Comparison of ENCODE assay signal across 10 mouse cellular contexts in the genomic region with DNA sequence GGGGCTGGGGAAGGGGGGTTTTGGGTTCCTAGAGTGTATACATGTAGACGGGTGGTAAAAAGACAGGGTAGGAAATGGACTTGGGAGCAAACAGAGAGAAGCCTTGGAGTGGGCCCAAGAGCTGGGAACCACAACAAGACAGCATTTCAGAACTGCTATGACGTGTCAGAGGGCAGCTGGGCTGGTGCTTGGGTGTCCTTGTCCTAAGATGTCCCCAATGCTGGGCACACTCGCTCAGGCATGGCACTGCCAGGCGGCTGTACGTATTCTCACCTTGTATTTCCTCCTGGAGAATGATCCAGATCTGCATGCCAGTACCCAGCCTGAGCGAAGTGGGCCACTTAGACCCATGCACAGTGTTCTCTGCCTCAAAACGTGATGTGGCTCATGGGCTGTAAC.
DNase-seq lines count a peak whose midpoint lies in the region; ATAC-seq and TF ChIP-seq lines count a peak whose summit lies in the region.
"Had no signal": no experiment of that assay in that cellular context is flagged by ENCODE, and none has a peak within 500 bp of the region (broad histone marks: within the 10 kb centered on the region; RNA-seq: fewer than 3 reads in every experiment).

No protein-coding gene starts in this region.

- H3K27me3 ChIP-seq in heart, embryonic 10.5 days (ENCODE audit: insufficient read depth, poor library complexity, severe bottlenecking), result no peaks in the 10 kb centered on the region
- H3K27me3 ChIP-seq in neural tube, embryonic 13.5 days, result no peaks in the 10 kb centered on the region
- no peaks in the 10 kb centered on the region for H3K27me3 ChIP-seq in kidney, postnatal 0 days (ENCODE audit: insufficient read depth, low read length)
- no peaks in the 10 kb centered on the region for H3K27me3 ChIP-seq in stomach, embryonic 16.5 days (ENCODE audit: control insufficient read depth, insufficient read depth, low read length)

- no peak for DNase-seq in heart, embryonic 10.5 days (ENCODE audit: low spot score)
- no peak for DNase-seq in heart, postnatal 4 days
- DNase-seq in neural tube, embryonic 10.5 days (ENCODE audit: extremely low spot score, low spot score), result no peak
- DNase-seq in kidney, postnatal 0 days (ENCODE audit: low spot score), result no peak
- DNase-seq in left cerebral cortex, postnatal 4 days, result no peak
- DNase-seq in urinary bladder, postnatal 10 days (ENCODE audit: low spot score), result no peak
- DNase-seq: midbrain, embryonic 14.5 days; thymus, adult 18-20 months had no signal

- no peak for ATAC-seq in neural tube, embryonic 13.5 days (ENCODE audit: low read depth)
- ATAC-seq in kidney, postnatal 0 days (replicated peaks; ENCODE audit: low FRiP score, low read depth), result no peak
- no peak for ATAC-seq in stomach, embryonic 16.5 days (ENCODE audit: insufficient read depth, low FRiP score)

- H3K27ac ChIP-seq in heart, embryonic 10.5 days, result peak overlapping the region; percentile 30; the same call in 1 of the 2 replicates
- no peak overlapping the region for H3K27ac ChIP-seq in neural tube, embryonic 13.5 days (replicated peaks)
- H3K27ac ChIP-seq in kidney, postnatal 0 days, result 0 out of 2 replicates have a peak overlapping the region, but pooled peaks have one; percentile 39
- no peak overlapping the region for H3K27ac ChIP-seq in stomach, embryonic 16.5 days (ENCODE audit: low read length)

- H3K4me2 ChIP-seq in neural tube, embryonic 13.5 days, result peak overlapping the region; percentile 33; the same call in 1 of the 2 replicates
- H3K4me2 ChIP-seq in kidney, postnatal 0 days (ENCODE audit: low read length), result peak overlapping the region; percentile 50; the same call in 1 of the 2 replicates
- peak overlapping the region; percentile 55 for H3K4me2 ChIP-seq in stomach, embryonic 16.5 days (ENCODE audit: low read depth, low read length)

- H3K4me3 ChIP-seq in heart, embryonic 10.5 days, result no peak overlapping the region
- no peak overlapping the region for H3K4me3 ChIP-seq in neural tube, embryonic 13.5 days
- no peak overlapping the region for H3K4me3 ChIP-seq in kidney, postnatal 0 days (replicated peaks; ENCODE audit: low read depth, low read length)
- peak overlapping the region; percentile 42 for H3K4me3 ChIP-seq in stomach, embryonic 16.5 days (replicated peaks; ENCODE audit: low read length)

- peaks cover 79% of the 10 kb centered on the region for H3K4me1 ChIP-seq in heart, embryonic 10.5 days
- H3K4me1 ChIP-seq in neural tube, embryonic 13.5 days (replicated peaks), result peaks cover 81% of the 10 kb centered on the region
- H3K4me1 ChIP-seq in kidney, postnatal 0 days (replicated peaks; ENCODE audit: insufficient read depth, low read length), result peaks cover 60% of the 10 kb centered on the region
- peaks cover 81% of the 10 kb centered on the region for H3K4me1 ChIP-seq in stomach, embryonic 16.5 days (ENCODE audit: control insufficient read depth, insufficient read depth, low read length)

- no peaks in the 10 kb centered on the region for H3K9me3 ChIP-seq in heart, embryonic 10.5 days
- H3K9me3 ChIP-seq in neural tube, embryonic 13.5 days, result no peaks in the 10 kb centered on the region
- H3K9me3 ChIP-seq in kidney, postnatal 0 days (replicated peaks; ENCODE audit: low read length), result no peaks in the 10 kb centered on the region
- H3K9me3 ChIP-seq in stomach, embryonic 16.5 days (replicated peaks; ENCODE audit: control insufficient read depth, low read length), result no peaks in the 10 kb centered on the region

- peaks cover 9% of the 10 kb centered on the region; the same call in 1 of the 2 replicates for H3K36me3 ChIP-seq in heart, embryonic 10.5 days
- peaks cover 8% of the 10 kb centered on the region; the same call in 1 of the 2 replicates for H3K36me3 ChIP-seq in neural tube, embryonic 13.5 days
- H3K36me3 ChIP-seq in kidney, postnatal 0 days (ENCODE audit: insufficient read depth, low read length), result 0 out of 2 replicates have a peak, but pooled peaks cover 4% of the 10 kb centered on the region
- no peaks in the 10 kb centered on the region for H3K36me3 ChIP-seq in stomach, embryonic 16.5 days (ENCODE audit: control insufficient read depth, insufficient read depth, low read length)

- intact Hi-C loops in left cerebral cortex, postnatal 4 days (cut with DNase I), result no loop called here

- 92% methylated on average over 7 of the region's 7 CpGs for WGBS in heart, embryonic 10.5 days
- 95% methylated on average over 7 of the region's 7 CpGs for WGBS in neural tube, embryonic 13.5 days
- 80% methylated on average over 7 of the region's 7 CpGs for WGBS in kidney, postnatal 0 days
- 83% methylated on average over 7 of the region's 7 CpGs for WGBS in stomach, embryonic 16.5 days

- H3K9ac ChIP-seq in neural tube, embryonic 13.5 days, result no peak overlapping the region
- H3K9ac ChIP-seq in kidney, postnatal 0 days (ENCODE audit: low read depth, low read length), result 0 out of 2 replicates have a peak overlapping the region, but pooled peaks have one; percentile 23
- H3K9ac ChIP-seq in stomach, embryonic 16.5 days (ENCODE audit: low read length), result peak overlapping the region; percentile 72; the same call in 1 of the 2 replicates

- TF ChIP-seq CTCF in kidney, postnatal 0 days (IDR thresholded peaks at IDR 0.05; ENCODE audit: low read depth), result no peak

Comparison
In these comparisons a context has a peak if more than half of its experiments do, and no peak if none do; other contexts are left out.
1. H3K27ac ChIP-seq: peak in heart, embryonic 10.5 days (single experiment) and kidney, postnatal 0 days (single experiment); none in neural tube, embryonic 13.5 days (single experiment) and stomach, embryonic 16.5 days (single experiment).
2. Peak in every context shown above with its lines, with median percentiles within 50 percentile points of each other: H3K4me2 ChIP-seq.